Mouse (Mus musculus): ENCODE results near the gene Irak1bp1. TPM values are rescaled to one million over a fixed set of nuclear protein-coding genes. Genes with fewer than 3 reads are reported as not detected.

The Irak1bp1 gene
- polyA plus RNA-seq (2012; rRNA removed): 20.9 and 21.3 TPM in 2 replicates

DNA sequence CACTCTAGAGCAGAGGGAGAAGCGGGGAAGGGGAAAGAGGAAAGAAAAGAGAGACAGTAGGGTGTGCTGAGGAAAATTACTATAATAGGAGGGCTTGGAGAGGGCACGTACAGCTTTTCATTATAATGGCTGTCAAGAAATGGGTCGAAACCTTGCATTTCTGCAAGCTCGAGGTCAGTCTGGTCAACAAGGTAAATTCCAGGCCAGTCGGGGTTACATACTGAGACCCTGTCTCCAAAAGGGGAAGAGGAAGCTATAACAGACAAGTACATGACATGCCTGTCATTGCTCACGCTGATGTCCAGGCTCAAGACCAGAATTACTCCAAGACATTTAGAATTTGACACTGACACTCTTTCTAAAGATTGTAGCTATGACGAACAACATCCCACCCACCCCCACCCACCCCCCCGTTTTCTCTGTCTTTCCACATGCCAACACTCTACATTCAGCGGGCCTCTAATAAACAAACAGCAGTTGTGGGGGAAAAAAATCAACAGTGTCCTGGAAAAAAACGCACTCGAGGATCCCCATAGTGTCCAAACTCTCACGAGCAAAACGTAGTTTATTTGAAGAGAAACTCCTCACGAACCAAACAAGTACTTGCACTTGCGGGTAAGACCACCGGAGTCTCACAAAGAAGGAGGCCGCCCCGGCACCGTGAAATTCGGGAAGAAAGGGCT, at the start of gene Irak1bp1:
TSS of gene Irak1bp1 (plus strand) at position 534 of the 683 bp plus-strand sequence.
- no peak for DNase-seq (ENCODE audit: extremely low spot score in 1 of 2, low spot score in 1 of 2)

DNA sequence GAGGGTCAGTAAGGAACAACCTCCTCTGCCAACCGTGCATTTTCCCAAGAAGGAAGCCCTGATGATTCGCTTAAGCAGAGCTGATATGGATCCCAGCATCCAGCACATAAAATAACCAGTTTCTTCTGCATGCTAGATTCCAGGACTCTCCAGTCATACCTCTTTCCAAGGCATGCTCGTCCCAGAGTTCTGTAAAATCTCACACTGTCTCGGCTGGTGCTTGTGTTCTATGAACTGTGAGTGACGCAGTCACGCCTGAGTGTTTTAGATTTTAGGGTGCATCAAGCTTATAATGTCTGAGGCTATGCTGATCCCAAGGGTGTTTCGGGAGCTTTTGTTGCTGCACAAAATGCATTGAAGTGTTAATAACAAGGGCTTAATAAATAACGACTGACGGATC, 41.0 kb upstream of the Irak1bp1 start:
- no peak for DNase-seq (ENCODE audit: extremely low spot score in 1 of 2, low spot score in 1 of 2)

DNA sequence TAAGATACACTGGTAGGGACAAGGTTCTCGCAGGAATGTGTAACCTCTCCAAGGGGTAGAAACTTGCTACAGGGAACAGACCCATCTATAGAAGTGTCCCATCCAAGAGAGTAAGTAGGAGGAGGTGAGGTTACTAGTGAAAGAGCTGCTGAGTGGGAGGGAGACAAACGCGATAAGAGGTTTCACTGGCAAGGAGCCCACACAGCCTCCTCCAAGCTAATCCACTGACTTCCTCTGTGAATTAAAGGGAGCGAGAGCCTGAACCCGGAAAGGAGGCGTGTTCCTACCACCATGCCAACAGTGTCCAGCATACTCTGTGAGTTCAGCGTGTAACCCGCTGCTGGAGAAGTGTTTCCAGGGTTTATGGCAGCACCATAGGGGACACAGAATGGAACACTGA, 29.0 kb upstream of the Irak1bp1 start:
- DNase-seq (ENCODE audit: extremely low spot score in 1 of 2, low spot score in 1 of 2): peak in 1 of 2 experiments; percentile 9

DNA sequence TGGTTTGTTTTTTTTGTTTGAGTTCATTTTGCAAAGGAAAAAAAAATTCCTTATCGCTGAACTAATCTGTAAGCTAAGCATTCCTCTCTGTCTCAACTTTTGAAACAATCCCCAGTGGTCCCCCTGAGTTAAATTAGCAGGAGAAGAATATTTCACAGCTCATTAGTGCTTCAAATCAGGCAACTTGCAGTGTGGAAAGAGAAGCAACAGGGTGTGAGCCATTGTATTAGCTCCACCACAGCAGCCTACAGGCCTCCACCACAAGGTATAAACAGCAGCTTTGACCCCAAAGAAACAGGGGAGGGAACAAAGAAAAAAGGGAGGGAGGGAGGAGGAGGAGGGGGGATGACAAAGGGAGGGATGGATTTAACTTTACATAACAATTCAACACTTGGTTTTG, 22.2 kb upstream of the Irak1bp1 start:
- DNase-seq (ENCODE audit: extremely low spot score in 1 of 2, low spot score in 1 of 2): no peak

DNA sequence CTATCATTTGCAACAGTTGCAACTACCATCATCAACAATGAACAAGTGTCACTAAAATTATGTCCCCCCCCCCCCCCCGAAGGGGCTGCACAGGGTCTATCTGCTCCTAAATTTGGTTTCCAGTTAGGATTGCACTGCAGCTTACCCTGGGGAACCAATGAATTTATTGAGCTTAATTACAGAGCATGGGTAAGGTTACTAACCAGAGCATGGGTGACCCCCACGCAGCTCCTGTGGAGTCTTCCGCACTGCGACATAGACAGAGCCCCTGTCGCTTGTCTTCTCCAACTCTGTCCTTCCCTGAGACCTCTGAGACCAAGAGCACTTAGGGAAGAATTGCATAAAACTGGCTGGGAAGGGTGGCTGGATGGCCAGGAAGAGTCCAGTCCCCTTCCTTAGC, 21.7 kb upstream of the Irak1bp1 start:
- DNase-seq (ENCODE audit: extremely low spot score in 1 of 2, low spot score in 1 of 2): no peak

DNA sequence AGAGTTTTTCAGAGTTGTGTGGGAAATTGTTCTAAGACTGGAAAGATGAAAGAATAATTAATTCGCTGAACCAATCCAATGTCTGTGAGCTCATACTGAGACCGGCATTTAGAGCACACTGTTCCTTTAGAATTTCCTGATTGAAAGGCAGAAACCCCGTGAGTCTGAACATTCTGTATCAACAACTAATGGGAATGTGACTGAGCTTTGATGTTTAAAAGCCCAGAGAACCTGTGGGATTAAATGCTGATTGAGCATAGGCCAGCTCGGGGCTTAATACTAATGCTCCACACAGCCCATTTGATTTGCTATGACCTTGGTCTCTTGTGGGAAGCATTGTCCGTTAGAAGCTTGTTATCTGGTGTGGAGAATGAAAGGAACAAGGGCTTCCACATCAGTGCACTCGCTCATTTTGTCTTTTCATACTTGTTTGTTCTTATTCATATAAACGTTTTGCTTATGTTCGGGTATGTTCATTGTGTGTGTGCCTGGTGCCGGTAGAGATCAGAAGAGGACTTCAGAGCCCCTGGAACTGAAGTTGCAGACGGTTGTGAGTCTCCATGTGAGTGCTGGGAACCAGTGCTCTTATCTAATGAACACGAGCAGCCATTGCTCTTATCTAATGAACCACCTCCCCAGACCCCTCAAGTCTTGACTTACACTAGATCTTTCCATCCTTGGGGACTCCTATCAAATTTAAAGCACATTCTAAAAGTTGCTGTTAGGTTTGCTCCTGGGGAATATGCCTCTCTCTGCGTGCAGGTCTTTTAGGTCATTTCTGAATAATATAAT, 17.0 kb upstream of the Irak1bp1 start:
- no peak for DNase-seq (ENCODE audit: extremely low spot score in 1 of 2, low spot score in 1 of 2)

DNA sequence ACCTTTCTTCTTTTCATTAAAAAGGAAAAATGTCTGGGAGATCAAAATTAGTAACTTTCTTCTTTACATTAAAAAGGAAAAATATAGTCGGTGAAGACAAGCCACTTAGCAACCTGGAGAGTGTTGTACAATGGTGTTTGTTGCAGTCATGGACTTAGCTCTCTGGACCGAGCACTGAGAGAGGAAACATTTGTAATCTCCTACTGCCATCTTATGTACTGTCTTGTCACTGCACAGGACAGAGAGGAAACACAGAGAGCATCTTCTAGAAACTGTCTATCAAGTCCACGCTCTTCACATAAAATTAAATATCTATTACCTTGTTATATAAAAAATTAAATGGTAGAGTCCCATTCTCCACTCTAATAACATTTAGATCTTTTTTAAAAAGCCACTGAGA, 14.8 kb upstream of the Irak1bp1 start:
- DNase-seq (ENCODE audit: extremely low spot score in 1 of 2, low spot score in 1 of 2): peak in 1 of 2 experiments; percentile 61

DNA sequence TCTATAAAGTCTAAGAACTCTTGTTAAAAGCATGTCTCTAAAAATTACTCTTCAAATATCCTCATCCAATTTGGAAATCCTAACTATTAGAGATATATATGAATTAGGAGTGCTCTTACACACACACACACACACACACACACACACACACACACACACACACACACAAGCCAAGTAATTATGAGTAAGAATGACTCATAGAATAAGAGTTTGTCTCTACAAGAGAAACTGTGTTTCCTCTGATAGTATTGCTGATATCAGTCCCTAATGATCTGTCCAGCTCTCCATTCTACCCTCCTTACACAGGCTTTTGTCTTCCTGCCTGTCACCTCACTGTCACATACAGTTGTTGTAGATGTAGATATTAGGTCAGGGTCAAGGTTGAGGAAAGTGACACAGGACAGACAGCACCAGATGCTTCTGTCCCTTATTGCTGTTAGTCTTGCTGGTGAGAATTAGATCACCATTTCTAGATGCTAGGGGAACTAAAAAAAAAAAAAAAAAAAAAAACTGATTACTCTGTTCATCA, 14.0 kb upstream of the Irak1bp1 start:
- no peak for DNase-seq (ENCODE audit: extremely low spot score in 1 of 2, low spot score in 1 of 2)

DNA sequence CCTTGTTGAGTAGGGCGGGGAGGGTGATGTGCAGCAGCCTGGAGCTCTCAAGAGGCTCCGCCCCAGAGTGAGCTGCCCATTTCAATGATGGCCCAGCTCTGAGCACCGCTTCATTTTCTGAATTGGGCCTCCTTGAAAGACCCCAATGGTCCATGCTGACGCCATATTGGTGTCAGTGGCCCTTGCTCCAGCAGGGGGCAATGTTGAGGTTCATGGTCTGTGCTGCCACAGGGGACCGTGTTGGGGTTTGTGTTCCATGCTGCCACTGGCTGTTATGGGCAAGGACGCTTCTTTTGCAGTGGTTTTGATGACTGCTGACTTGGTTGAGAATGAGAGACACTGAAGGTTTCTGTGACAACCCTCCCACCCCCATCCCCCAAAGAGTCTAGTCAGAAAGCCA, 2.9 kb upstream of the Irak1bp1 start:
- no peak for DNase-seq (ENCODE audit: extremely low spot score in 1 of 2, low spot score in 1 of 2)

DNA sequence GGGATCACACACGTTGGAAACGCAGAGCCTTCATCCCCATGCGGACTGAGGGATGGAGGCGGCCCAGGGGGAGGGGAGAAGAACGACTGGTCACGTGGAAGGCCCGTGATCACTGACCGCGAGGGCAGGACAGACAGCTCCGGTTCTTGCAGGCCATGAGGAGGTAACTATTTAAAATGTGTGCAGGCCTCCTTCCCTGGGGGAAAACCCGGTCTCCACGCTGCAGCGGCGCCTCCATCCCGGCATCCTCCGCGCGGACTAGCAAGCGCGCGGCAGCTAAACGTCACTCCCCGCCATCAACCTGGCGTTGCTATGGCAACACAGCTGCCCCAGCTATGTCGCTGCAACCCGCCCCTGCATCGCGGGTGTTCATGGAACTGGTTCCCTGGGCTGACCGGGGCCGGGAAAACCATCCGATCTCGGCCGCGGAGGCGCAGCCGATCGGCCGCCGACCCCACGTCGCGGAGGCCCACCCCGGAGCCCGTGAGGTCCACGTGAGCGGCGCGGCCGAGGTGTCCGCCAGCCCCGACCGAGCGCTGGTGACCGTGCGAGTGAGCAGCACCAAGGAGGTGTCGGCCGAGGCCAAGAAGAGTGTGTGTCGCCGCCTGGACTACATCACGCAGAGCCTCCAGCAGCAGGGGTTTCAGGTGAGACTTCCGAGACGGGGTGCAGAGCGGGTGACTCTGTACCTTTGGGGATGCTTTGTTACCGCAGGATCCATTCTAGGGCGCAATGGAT, 522 bp downstream of the Irak1bp1 start:
- DNase-seq (ENCODE audit: extremely low spot score in 1 of 2, low spot score in 1 of 2): peak; percentile 83 to 93

DNA sequence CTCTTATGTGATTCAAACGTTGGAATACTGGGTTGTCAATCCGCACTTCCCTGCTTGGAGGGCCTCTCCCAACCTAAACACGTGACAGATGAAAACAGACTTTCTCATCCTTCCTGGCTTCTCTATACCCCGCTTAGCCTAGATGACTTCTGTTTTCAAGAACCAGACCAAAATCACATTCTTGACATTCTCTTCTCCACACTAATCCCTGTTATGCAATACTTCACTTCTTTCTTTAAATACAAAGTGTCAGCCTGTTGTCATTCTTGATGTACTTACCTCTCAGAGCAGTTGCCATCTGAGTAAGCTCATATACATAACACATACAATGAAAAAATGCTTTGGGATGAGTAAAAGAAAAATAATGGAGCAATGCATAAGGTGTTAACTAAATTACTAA, 2.6 kb downstream of the Irak1bp1 start:
- no peak for DNase-seq (ENCODE audit: extremely low spot score in 1 of 2, low spot score in 1 of 2)

DNA sequence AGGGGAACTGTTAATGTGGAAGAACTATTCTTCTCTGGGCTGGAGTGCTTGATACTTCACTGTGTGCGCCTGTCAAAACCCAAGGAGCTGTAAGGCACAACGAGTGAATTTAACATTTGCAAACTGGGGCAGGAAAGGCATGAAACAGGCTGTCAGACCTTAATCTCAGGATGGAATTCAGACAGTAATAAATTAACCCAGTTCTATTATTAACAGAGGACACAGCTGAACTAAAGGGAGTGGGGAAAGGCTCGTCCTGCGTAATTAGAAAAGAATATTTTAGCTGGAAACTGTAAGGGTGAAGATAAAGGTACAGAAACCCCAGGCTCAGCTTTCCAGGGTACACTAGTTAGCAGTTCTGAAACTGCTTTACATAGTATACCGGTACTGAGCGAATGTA, 6.6 kb downstream of the Irak1bp1 start:
- no peak for DNase-seq (ENCODE audit: extremely low spot score in 1 of 2, low spot score in 1 of 2)

DNA sequence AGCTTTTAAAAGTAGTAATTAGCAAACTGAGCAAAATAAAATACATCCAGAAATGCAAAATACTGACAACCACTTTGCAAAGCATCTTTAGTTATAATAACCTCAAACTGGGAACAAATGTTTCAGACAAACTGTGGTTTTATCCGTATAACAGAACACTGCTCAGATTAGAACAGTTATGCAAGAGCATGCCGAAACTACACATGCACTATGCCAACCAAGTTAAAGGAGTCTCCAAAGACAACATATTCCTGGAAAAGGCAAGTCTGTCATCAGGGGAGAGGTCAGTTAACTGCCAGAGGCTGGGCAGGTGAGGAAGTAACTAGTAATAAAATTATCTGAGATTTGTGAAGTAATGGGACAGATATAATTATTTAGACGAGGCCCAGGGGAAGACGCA, 13.3 kb downstream of the Irak1bp1 start:
- no peak for DNase-seq (ENCODE audit: extremely low spot score in 1 of 2, low spot score in 1 of 2)

DNA sequence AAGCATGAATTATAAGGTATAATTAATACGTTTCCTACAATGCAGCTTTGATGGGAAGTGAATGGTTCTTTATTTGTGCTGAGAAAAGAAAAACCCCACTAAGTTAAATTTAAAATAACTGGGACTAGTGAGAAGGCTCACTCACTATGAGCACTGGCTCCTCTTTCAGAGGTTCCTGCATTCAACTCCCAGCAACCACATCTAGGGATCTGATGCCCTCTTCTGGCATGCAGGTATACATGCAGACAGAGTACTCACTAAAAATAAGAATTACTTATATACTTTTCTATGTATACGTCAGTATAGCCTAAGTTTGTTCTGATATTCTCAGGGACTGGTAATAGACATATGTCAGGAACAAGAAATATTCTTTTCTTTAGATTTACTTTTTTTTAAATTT, 24.7 kb downstream of the Irak1bp1 start:
- DNase-seq (ENCODE audit: extremely low spot score in 1 of 2, low spot score in 1 of 2): peak in 1 of 2 experiments; percentile 56

DNA sequence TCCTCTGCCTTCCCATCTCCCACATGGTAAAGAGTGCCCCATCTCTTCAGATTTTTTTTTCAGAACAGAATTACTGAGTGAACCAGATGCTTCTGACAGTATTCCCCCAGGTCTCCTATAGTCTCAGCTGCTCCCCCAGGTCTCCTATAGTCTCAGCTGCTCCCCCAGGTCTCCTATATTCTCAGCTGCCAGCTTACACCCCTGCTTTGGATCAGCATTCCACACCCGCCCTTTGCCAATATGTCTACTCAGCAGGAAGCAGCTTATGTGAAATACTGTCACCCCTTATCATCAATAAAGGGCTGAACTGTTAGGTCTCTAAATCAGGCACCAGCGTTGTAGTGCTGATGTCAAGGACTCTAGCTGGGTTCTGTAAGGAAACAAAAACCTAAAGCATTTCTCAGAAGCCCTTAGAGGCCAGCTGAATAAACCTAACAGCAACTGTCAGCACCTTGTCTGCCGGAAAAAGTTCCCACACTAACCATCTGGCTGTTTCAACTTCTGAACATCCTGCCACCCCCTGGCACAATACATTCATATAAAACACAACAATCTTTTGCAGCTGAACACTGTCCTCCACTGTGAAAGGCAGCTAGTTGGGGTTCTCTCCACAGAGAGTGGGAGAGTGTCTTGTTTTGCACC, 25.8 kb downstream of the Irak1bp1 start:
- DNase-seq (ENCODE audit: extremely low spot score in 1 of 2, low spot score in 1 of 2): peak; percentile 53 to 73

DNA sequence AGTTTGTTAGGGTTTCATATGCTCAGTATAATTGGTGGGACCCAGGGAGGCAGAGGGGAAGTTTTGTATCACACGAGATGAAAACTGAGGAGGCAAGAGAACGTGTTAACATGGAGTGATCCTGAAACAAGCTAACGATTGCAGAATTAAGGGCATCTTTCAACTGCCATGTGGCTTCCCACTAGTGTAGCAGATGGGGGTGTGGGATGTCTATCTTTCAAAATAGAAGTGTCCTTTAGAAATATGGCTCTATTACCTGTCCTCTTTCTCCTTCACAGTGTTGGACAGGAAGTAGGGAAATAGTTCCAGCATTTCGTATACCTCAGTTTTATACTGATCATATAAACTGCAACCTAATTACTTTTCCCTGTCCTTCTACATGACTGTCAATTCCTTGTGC, 26.9 kb downstream of the Irak1bp1 start:
- peak in 1 of 2 experiments; percentile 38 for DNase-seq (ENCODE audit: extremely low spot score in 1 of 2, low spot score in 1 of 2)

DNA sequence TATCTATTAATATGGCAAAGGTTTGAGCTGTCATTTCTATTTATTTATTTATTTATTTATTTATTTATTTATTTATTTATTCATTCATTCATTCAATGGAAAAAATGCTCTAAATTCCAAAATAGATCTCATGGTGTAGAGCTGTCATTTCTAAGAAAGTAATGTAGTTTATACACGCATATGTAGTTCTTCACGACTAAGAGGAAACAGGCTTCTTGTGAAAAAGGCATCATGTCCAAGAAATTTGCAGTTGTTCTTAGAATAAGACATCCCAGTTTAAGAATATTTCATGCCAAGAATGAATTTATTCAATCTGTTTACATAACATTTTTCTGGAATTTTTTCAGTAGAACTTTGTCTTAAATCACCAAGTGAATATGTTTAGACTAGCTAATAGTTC, 31.5 kb downstream of the Irak1bp1 start:
- DNase-seq (ENCODE audit: extremely low spot score in 1 of 2, low spot score in 1 of 2): peak in 1 of 2 experiments; percentile 17

DNA sequence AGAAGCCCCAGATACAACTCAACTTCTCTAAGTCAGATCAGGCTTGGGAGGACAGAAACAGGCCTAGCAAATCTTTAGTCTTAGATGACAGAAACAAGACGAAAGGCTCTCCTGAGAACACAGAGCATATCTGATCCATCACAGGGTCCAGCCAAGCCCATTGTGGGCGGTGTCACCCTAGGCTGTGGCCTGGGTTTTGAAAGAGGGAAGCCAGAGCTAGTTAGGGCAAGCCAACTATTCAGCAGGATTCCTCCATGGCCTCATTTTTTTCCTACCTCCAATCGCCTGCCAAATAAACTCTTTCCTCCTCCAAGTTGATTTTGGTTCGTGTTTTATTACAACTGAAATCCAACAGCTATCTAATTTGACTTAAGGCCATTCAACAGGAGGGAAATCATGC, 32.0 kb downstream of the Irak1bp1 start:
- no peak for DNase-seq (ENCODE audit: extremely low spot score in 1 of 2, low spot score in 1 of 2)

DNA sequence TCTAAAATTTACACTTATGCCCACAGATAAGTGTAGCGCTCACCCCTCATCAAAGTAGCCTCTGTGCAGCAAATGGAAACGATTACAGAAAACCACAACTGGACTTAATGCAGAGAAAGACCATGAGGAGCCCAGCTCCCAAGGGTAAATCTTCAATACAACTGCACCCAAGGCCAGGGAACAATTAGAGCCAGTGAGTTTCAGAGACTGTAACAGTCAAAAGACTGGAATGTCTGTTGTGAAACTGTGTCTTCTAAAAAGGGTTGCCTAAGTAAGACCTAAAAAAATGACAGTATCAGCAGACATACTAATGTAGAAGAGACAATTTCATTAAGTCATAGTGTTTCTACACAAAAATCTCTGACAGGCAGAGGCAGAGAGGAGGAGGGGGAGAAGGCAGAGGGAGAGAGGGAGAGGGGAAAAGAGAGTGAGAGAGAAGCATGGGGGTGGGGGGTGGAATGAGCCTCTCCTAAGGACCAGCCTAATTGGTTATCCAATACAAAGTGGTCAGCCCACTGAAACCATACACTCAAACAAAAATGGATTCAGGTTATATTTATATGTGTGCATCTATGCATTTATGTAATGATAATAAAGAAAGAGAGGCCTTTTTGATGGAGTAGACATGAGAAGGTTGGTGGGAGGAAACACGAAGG, 32.6 kb downstream of the Irak1bp1 start:
- DNase-seq (ENCODE audit: extremely low spot score in 1 of 2, low spot score in 1 of 2): no peak

DNA sequence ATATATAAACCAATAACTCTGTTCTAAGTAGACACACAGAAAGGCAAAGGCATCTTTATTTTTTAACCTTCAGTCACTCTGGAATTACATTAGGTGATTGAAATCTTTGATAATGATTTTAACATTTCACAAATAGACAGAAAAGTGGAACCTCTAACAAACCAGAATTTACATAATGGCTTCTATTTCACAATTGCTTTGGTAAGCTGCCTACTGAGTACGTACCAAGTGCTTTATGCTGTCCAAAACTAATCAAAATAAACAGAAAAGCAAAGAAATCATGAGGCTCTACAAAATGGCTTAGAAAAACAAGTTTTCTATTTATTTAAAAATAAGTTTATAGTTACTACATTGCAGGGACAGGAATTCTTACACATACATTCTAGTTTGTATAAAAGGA, 36.8 kb downstream of the Irak1bp1 start:
- no peak for DNase-seq (ENCODE audit: extremely low spot score in 1 of 2, low spot score in 1 of 2)
